Mouse (Mus musculus) gastrocnemius, postnatal 36 days (tissue): ENCODE measurements at regions not wholly inside any gene's neighbourhood (a gene's known extent, or its start where the extent isn't known, plus 50 kb on each side); places are given as distances from the start of the nearest gene placed in this dataset.

Source experiments
- DNase-seq, 2 experiments: peaks; one replicate each; pipeline ENCODE4 v3.0.0; 2022
- intact Hi-C: fragments of 180-260 bp; cut with DNase I; formaldehyde crosslinking; loops from one replicate; pipeline ENCODE4 v1.15.1; 2025

GRCm38 (mm10) chr10:43709278-43710033, 131.4 kb downstream of the Cd24a start:
- DNase-seq = no peak
- intact Hi-C loops = no loop called here

- no peak for DNase-seq
- intact Hi-C loops = no loop called here
These were observed 132.3 kb downstream of the Cd24a start for GRCm38 (mm10) chr10:43710186-43710885.

GRCm38 (mm10) chr10:43710886-43711256, 132.8 kb downstream of the Cd24a start:
- intact Hi-C loops = no loop called here
- no peak for DNase-seq

GRCm38 (mm10) chr10:43712657-43713056, 134.6 kb downstream of the Cd24a start:
- intact Hi-C loops = no loop called here
- no peak for DNase-seq

GRCm38 (mm10) chr10:43718768-43719167, 140.7 kb downstream of the Cd24a start:
- DNase-seq = no peak
- intact Hi-C loops = no loop called here

GRCm38 (mm10) chr10:43721356-43721755, 143.3 kb downstream of the Cd24a start:
- DNase-seq = no peak
- intact Hi-C loops = no loop called here

GRCm38 (mm10) chr10:43722164-43722563, 144.1 kb downstream of the Cd24a start:
- intact Hi-C loops = no loop called here
- no peak for DNase-seq

GRCm38 (mm10) chr10:43722711-43723614, 144.9 kb downstream of the Cd24a start:
- intact Hi-C loops = no loop called here
- DNase-seq = no peak

GRCm38 (mm10) chr10:43723615-43723937, 145.5 kb downstream of the Cd24a start:
- DNase-seq = no peak
- intact Hi-C loops = no loop called here

- DNase-seq = no peak
- intact Hi-C loops = no loop called here
These were observed 149.7 kb downstream of the Cd24a start for GRCm38 (mm10) chr10:43727746-43728145.

GRCm38 (mm10) chr10:43729184-43729583, 151.1 kb downstream of the Cd24a start:
- intact Hi-C loops = no loop called here
- DNase-seq = no peak

- DNase-seq = no peak
- intact Hi-C loops = no loop called here
These were observed 155.7 kb downstream of the Cd24a start for GRCm38 (mm10) chr10:43733618-43734415.

- DNase-seq = no peak
- intact Hi-C loops = no loop called here
These were observed 161.1 kb downstream of the Cd24a start for GRCm38 (mm10) chr10:43739181-43739580.

- no peak for DNase-seq
- intact Hi-C loops = loop anchor here (5.0 kb wide), 1 partner anchor 47 kb away; no protein-coding TSS in a partner anchor
These were observed 161.6 kb downstream of the Cd24a start for GRCm38 (mm10) chr10:43739718-43740117.

GRCm38 (mm10) chr10:43740204-43740865, 161.2 kb downstream of the Qrsl1 start:
- DNase-seq = no peak
- intact Hi-C loops = loop anchor here (5.0 kb wide), 1 partner anchor 48 kb away; no protein-coding TSS in a partner anchor

- intact Hi-C loops = loop anchor here (5.0 kb wide), 1 partner anchor 49 kb away; no protein-coding TSS in a partner anchor
- DNase-seq = no peak
These were observed 160.0 kb downstream of the Qrsl1 start for GRCm38 (mm10) chr10:43741361-43742084.

- intact Hi-C loops = loop anchor here (5.0 kb wide), 1 partner anchor 50 kb away; no protein-coding TSS in a partner anchor
- no peak for DNase-seq
These were observed 159.2 kb downstream of the Qrsl1 start for GRCm38 (mm10) chr10:43742085-43743054.
